Mouse (Mus musculus) hindbrain, embryonic 10.5 days (tissue): ENCODE results near the gene Tymp. TPM values are rescaled to one million over a fixed set of nuclear protein-coding genes. Genes with fewer than 3 reads are reported as not detected.

Experiments
- DNase-seq: peaks from one replicate; pipeline ENCODE4 v3.0.0-alpha.2; 2017; ENCODE audit warnings: low spot score
- H3K27ac ChIP-seq: fragments of 300-500 bp; sonication (generic); 2 replicates; pipeline ENCODE4 v1.5.1; 2016; ENCODE audit warnings: mild to moderate bottlenecking, moderate library complexity
- H3K27me3 ChIP-seq: fragments of 300-500 bp; sonication (generic); 2 replicates; pipeline ENCODE4 v1.6.1; 2016; ENCODE audit warnings: mild to moderate bottlenecking; ENCODE audit not compliant: poor library complexity, insufficient read depth, severe bottlenecking
- H3K36me3 ChIP-seq: fragments of 300-500 bp; sonication (generic); 2 replicates; pipeline ENCODE4 v1.6.1; 2016; ENCODE audit warnings: mild to moderate bottlenecking, moderate library complexity
- H3K4me1 ChIP-seq: fragments of 300-500 bp; sonication (generic); replicated peaks from 2 replicates; pipeline ENCODE4 v1.6.1; 2016; ENCODE audit warnings: mild to moderate bottlenecking
- H3K4me3 ChIP-seq: fragments of 300-500 bp; sonication (generic); 2 replicates; pipeline ENCODE4 v1.5.1; 2016; ENCODE audit warnings: mild to moderate bottlenecking, moderate library complexity
- H3K9me3 ChIP-seq: fragments of 300-500 bp; sonication (generic); 2 replicates; pipeline ENCODE4 v1.6.1; 2016; ENCODE audit warnings: mild to moderate bottlenecking, moderate library complexity
- WGBS: fragments of 180-500 bp; shearing (Covaris S2); methylation state at CpG from one replicate; pipeline ENCODE4 v1.1.7; 2016; 5-methylcytosine and 5-hydroxymethylcytosine counted together
- polyA plus RNA-seq: library from polyadenylated mRNA; unstranded; fragments of >200 nt; fragmentation: Nextera tagmentation; extraction: Ambion mirVana; gene quantifications from 2 replicates; pipeline ENCODE4 v1.2.1, GENCODE M21; 2016

The Tymp gene
- polyA plus RNA-seq, 1 experiment from 2014 or later, result 2.1 TPM

GRCm38 (mm10) chr15:89372068-89372467 lies 4.8 kb downstream of the Tymp start:
- no peak for DNase-seq
- no peak overlapping the region; the same call in 1 of the 2 replicates for H3K27ac ChIP-seq
- H3K36me3 ChIP-seq, result peaks cover 61% of the 10 kb centered on the region
- peaks cover 18% of the 10 kb centered on the region for H3K27me3 ChIP-seq
- peaks cover 28% of the 10 kb centered on the region for H3K4me1 ChIP-seq
- H3K9me3 ChIP-seq, result no peaks in the 10 kb centered on the region
- peak overlapping the region; percentile 71; the same call in 1 of the 2 replicates for H3K4me3 ChIP-seq
- WGBS, result 92% methylated on average over 13 of the region's 13 CpGs

GRCm38 (mm10) chr15:89365141-89365551 lies 11.7 kb downstream of the Tymp start:
- no peaks in the 10 kb centered on the region for H3K4me1 ChIP-seq
- DNase-seq, result no peak
- no peaks in the 10 kb centered on the region for H3K9me3 ChIP-seq
- no peak overlapping the region for H3K27ac ChIP-seq
- H3K27me3 ChIP-seq, result no peaks in the 10 kb centered on the region
- WGBS, result 94% methylated on average over 4 of the region's 4 CpGs
- no peak overlapping the region for H3K4me3 ChIP-seq
- peaks cover 100% of the 10 kb centered on the region for H3K36me3 ChIP-seq

- no peak overlapping the region for H3K4me3 ChIP-seq
- H3K27ac ChIP-seq, result no peak overlapping the region
- H3K36me3 ChIP-seq, result peaks cover 97% of the 10 kb centered on the region
- WGBS, result 95% methylated on average over 7 of the region's 7 CpGs
- no peaks in the 10 kb centered on the region for H3K27me3 ChIP-seq
- H3K4me1 ChIP-seq, result peaks cover 5% of the 10 kb centered on the region; the same call in 1 of the 2 replicates
- no peak for DNase-seq
- no peaks in the 10 kb centered on the region for H3K9me3 ChIP-seq
Measured at GRCm38 (mm10) chr15:89363051-89363450, 13.8 kb downstream of the Tymp start.

GRCm38 (mm10) chr15:89358784-89359183 lies 18.1 kb downstream of the Tymp start:
- H3K4me3 ChIP-seq, result no peak overlapping the region
- H3K27ac ChIP-seq, result no peak overlapping the region
- peaks cover 64% of the 10 kb centered on the region for H3K36me3 ChIP-seq
- H3K4me1 ChIP-seq, result peaks cover 32% of the 10 kb centered on the region
- no peaks in the 10 kb centered on the region for H3K27me3 ChIP-seq
- no peak for DNase-seq
- WGBS, result 94% methylated on average over 3 of the region's 3 CpGs
- H3K9me3 ChIP-seq, result no peaks in the 10 kb centered on the region

GRCm38 (mm10) chr15:89356372-89356771 lies 20.5 kb downstream of the Tymp start:
- WGBS, result under 1% methylated on average over 15 of the region's 15 CpGs
- peaks cover 64% of the 10 kb centered on the region for H3K36me3 ChIP-seq
- H3K9me3 ChIP-seq, result no peaks in the 10 kb centered on the region

GRCm38 (mm10) chr15:89355241-89356187 lies 21.3 kb downstream of the Tymp start, which contains the start of the genes Lmf2 and Ncaph2:
TSS of gene Lmf2 (minus strand) at chr15:89355659.
TSS of gene Ncaph2 (plus strand) at chr15:89355719.
- Histone ChIP-seq H3K4me3 (peak within 1 kb of the TSS; percentile 89), H3K27me3 (no peaks in the 10 kb centered on the region), H3K4me1 (peaks cover 34% of the 10 kb centered on the region), H3K36me3 (peaks cover 64% of the 10 kb centered on the region), H3K27ac (peak within 1 kb of the TSS; percentile 95), H3K9me3 (no peaks in the 10 kb centered on the region)
- DNase-seq, result peak; percentile 98
- WGBS, result under 1% methylated on average over 64 of the region's 64 CpGs

More at GRCm38 (mm10) chr15:89356372-89356771, 20.5 kb downstream of the Tymp start:
- Histone ChIP-seq H3K4me1 (peaks cover 34% of the 10 kb centered on the region), H3K27ac (peak overlapping the region; percentile 95), H3K4me3 (peak overlapping the region; percentile 89), H3K27me3 (no peaks in the 10 kb centered on the region)
- peak; percentile 90 for DNase-seq

- H3K27me3 ChIP-seq, result no peaks in the 10 kb centered on the region
- peaks cover 63% of the 10 kb centered on the region for H3K36me3 ChIP-seq
- no peak for DNase-seq
- H3K4me3 ChIP-seq, result peak overlapping the region; percentile 89
- 88% methylated on average over 7 of the region's 7 CpGs for WGBS
- peaks cover 34% of the 10 kb centered on the region for H3K4me1 ChIP-seq
- peak overlapping the region; percentile 95 for H3K27ac ChIP-seq
- H3K9me3 ChIP-seq, result no peaks in the 10 kb centered on the region
Measured at GRCm38 (mm10) chr15:89354455-89354854, 22.4 kb downstream of the Tymp start.

- Histone ChIP-seq H3K4me3 (peak overlapping the region; percentile 89), H3K36me3 (peaks cover 59% of the 10 kb centered on the region), H3K27ac (no peak overlapping the region), H3K4me1 (peaks cover 34% of the 10 kb centered on the region), H3K27me3 (no peaks in the 10 kb centered on the region), H3K9me3 (no peaks in the 10 kb centered on the region)
- DNase-seq, result no peak
- WGBS, result 94% methylated on average over 16 of the region's 16 CpGs
Measured at GRCm38 (mm10) chr15:89353837-89354236, 23.0 kb downstream of the Tymp start.

GRCm38 (mm10) chr15:89352795-89353194 lies 24.0 kb downstream of the Tymp start:
- Histone ChIP-seq H3K36me3 (peaks cover 49% of the 10 kb centered on the region), H3K27me3 (no peaks in the 10 kb centered on the region), H3K27ac (no peak overlapping the region), H3K4me3 (no peak overlapping the region), H3K9me3 (no peaks in the 10 kb centered on the region), H3K4me1 (peaks cover 28% of the 10 kb centered on the region)
- no peak for DNase-seq
- 94% methylated on average over 12 of the region's 12 CpGs for WGBS

GRCm38 (mm10) chr15:89352054-89352453 lies 24.8 kb downstream of the Tymp start:
- DNase-seq, result no peak
- 95% methylated on average over 14 of the region's 14 CpGs for WGBS
- H3K4me3 ChIP-seq, result no peak overlapping the region
- no peaks in the 10 kb centered on the region for H3K27me3 ChIP-seq
- no peaks in the 10 kb centered on the region for H3K9me3 ChIP-seq
- peaks cover 44% of the 10 kb centered on the region for H3K36me3 ChIP-seq
- peaks cover 24% of the 10 kb centered on the region for H3K4me1 ChIP-seq
- no peak overlapping the region for H3K27ac ChIP-seq

- Histone ChIP-seq H3K4me3 (no peak overlapping the region), H3K36me3 (peaks cover 44% of the 10 kb centered on the region), H3K9me3 (no peaks in the 10 kb centered on the region), H3K4me1 (peaks cover 17% of the 10 kb centered on the region), H3K27ac (no peak overlapping the region), H3K27me3 (no peaks in the 10 kb centered on the region)
- no peak for DNase-seq
- WGBS, result 92% methylated on average over 15 of the region's 15 CpGs
Measured at GRCm38 (mm10) chr15:89351302-89351701, 25.5 kb downstream of the Tymp start.

- Histone ChIP-seq H3K4me1 (peaks cover 17% of the 10 kb centered on the region), H3K4me3 (no peak overlapping the region), H3K36me3 (peaks cover 44% of the 10 kb centered on the region), H3K27me3 (no peaks in the 10 kb centered on the region), H3K9me3 (no peaks in the 10 kb centered on the region), H3K27ac (no peak overlapping the region)
- no peak for DNase-seq
- WGBS, result 82% methylated on average over 5 of the region's 5 CpGs
Measured at GRCm38 (mm10) chr15:89350447-89350846, 26.4 kb downstream of the Tymp start.

GRCm38 (mm10) chr15:89343325-89343724 lies 33.5 kb downstream of the Tymp start:
- no peaks in the 10 kb centered on the region for H3K4me1 ChIP-seq
- no peaks in the 10 kb centered on the region for H3K9me3 ChIP-seq
- no peak for DNase-seq
- no peaks in the 10 kb centered on the region for H3K27me3 ChIP-seq
- H3K36me3 ChIP-seq, result no peaks in the 10 kb centered on the region
- 86% methylated on average over 3 of the region's 3 CpGs for WGBS
- H3K4me3 ChIP-seq, result no peak overlapping the region
- H3K27ac ChIP-seq, result no peak overlapping the region
